Mouse (Mus musculus) erythroblast, embryonic 14.5 days (primary cell): ENCODE data around the gene Foxn3.

Experiments
- GATA1 ChIP-seq: IDR thresholded peaks from 2 replicates; pipeline ENCODE4 v1.6.1; 2012; ENCODE audit warnings: low read length, inconsistent platforms, mixed read lengths
- TAL1 ChIP-seq: IDR thresholded peaks from 3 replicates; pipeline ENCODE4 v1.6.1; 2012; ENCODE audit warnings: low read length, inconsistent platforms, mixed read lengths

DNA sequence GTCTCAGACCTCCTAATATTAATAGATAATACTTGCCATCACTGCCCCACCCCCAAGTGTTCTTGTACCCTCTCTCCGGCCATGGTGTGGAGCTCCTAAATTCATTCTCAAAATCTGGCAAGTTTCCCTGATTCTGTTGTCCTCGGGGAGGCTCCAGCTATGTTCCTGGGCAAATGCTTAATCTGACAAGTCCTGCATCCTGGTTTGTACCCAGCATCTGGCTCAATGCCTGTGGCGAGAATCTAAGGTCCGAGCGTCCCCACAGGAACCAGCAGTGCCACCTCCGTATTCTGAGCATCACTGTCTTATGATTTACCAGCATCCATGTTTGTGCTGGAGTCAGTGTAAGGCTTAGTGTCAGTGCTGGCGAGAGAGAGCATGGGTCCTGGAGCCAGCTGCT, 296.9 kb downstream of the Foxn3 start:
- TF ChIP-seq GATA1 (no peak), TAL1 (no peak)
